Mouse (Mus musculus): Measurements from ENCODE around the gene Pecam1.

DNA sequence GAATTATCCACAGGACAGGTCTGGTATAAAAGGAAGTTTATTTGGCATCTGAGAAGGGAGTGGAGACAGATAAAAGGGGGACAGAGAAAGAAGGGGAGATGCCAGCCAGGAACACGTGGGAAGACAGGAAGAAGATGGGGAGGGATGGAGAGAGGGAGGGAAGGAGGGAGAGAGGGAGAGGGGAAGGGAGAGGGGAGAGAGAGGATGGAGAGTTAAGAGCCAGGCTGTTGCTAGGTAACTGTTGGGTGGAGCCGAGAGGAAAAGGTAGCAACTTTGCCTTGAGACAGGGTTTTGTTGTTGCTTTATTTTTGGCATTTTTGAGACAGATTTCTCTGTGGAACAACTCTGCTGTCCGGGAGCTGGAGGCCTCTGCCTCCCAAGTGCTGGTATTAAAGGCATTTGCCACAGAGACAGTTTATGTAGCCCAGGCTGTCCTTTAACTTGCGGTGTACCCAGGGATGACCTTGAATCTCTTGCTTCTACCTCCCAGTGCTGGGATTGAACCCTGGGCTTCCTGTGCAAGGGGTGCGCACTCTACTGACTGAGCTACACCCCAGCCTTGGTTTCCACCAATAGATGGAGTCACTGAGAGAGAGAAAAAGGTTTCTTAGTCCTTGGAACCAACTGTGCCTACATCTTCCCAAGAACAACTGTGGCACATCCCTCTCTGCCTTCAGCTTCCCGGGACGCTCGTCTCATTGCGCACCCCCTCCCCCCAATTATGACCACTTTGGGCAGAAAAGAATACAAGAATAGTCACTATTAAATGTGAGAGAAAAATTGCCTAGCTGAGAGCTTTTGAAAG, 111.7 kb downstream of the Pecam1 start:
- TF ChIP-seq POLR2A (IDR thresholded peaks at IDR 0.05; ENCODE audit: low read depth, low read length), result no peak
- 0 out of 4 replicates have a peak, but pooled peaks of 1 of the 2 experiments have one; percentile 3 for TF ChIP-seq CTCF (conservative IDR thresholded peaks at IDR 0.05 in 1 of 2, IDR thresholded peaks at IDR 0.05 in 1 of 2; ENCODE audit: low read depth in 2 of 2, low read length in 2 of 2)

All from CH12.LX (cell line).